Mouse (Mus musculus) cerebellum, adult 9-11 months (tissue): ENCODE results near the gene Capn7.

Experiments used
- DNase-seq: peaks from one replicate; pipeline ENCODE4 v3.0.0; 2022

Gene Capn7

DNA sequence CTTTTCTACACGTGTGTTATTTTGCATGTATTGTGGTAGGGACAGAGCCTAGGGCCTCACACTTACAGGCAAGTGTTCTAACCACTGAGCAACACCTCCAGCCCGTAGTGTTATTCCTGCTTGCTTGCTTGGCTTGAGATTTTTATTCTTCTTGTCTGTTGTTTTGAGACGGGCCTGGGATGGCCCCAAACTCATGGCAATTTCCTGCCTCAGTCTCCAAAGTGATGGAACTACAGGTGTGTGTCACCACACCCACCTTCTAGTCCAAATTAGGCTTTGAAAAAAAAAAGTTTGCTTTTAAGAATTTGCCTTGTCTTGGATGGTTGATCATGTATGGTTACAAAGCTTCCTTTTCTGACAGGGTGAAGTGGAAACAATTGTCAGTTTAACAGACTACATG is 80.0 kb downstream of the Capn7 start:
- no peak for DNase-seq

DNA sequence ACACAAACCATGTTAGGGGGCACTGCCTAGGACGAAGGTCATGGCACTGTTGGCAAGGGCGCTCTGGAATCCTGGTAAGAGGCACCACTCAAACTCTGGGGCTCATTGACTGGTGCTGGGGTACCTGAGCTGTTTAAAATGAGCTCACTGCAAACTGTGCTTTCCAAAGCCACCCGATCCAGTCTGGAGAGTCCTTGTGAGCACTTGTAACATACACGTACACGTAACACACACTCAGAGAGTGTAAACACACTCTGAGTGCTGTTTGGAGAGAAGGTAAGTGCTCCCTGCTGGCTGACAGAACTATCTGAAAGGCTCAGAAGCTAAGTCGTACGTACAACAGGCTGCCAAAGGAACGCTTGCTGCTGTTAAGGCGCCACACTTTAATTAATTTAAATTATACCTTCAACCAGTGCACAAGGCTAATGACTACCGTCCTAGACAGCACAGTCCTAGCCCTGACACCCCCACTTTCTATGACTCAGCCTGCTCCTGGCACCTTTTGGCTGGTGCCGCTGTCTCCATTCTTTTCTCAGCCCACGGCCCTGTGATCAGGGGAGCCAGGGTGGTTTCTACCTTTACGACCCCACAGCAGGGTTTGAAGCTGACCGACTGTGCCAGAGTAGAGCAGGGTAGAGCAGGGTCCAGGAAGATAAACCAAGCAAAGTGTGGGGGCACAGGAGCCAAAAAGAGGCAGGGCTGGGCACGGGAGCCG is 80.6 kb downstream of the Capn7 start:
- no peak for DNase-seq

DNA sequence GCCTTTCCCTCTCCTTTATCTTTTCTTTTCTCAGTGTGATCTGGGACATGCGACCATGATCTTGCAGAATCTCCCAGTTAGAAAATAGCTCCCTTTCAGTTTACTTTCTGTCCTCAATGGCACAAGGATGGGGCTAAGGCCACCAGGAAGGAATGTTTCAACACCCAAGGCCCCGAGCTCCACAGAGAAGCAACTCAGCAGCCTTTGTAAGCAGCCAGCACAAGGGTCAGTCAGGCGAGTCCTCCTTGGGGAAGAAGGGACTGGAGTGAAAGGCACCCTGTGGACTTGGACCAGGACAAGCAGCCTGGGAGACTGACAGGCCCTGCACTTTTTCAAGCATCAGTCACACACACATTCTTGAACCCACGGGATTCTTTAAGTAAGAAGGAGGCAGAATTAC is 82.8 kb downstream of the Capn7 start:
- no peak for DNase-seq

DNA sequence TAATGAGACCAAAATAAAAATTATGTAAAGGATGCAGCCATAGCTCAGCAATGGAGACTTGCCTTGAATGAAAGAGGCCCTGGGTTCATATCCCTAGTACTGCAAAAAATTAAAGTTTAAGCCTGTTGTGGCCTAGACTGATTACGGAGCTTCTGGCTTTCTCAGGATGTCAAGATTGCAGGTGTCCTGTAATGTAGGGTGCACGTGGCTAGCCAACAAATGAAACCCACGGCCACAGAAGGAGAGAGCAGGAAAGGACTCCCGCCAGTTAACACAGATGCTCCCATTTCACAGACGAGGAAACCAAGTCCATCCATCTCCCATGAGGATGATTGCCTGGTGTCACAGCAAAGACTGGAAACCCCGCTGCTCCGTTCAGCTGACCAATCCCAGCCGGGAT is 83.7 kb downstream of the Capn7 start:
- no peak for DNase-seq

DNA sequence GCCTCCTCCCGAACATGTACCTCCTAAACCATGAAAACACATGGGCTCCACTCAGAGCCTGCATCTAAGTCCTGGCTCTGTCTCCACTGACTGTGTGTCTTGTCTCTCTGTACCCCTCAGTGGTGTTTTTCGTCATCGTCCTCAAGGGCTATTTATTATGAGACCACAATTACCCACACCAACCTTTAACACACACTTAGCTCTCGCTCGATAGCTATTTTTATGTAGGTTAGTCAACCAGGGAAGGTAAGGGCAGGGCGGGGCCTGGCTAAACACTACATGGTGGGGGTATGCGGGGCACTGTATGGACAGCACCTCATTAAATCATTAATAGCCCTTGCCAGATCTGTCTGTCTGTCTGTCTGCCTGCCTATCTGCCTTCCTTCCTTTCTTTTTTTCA is 84.1 kb downstream of the Capn7 start:
- DNase-seq, result no peak

DNA sequence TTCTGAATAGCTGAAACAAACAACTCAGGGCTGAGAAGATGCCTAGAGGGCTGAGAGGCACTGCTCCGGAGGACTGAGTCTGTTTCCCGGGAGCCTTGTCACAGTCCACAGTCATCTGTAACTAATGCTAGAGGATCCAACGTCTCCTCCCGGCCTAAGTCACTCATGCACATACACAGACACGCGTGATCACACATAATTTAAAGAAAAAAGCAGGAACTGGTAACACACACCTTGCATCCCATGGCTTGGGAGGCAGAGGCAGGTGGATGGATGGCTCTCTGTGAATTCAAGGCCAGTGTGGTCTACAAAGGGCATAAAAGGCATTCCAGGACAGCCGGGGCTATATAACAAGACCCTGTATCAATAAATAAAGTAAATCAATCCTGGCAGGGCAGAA is 84.5 kb downstream of the Capn7 start:
- no peak for DNase-seq
